Mouse (Mus musculus) forebrain, embryonic 11.5 days (tissue): ENCODE measurements at regions not wholly inside any gene's neighbourhood (a gene's known extent, or its start where the extent isn't known, plus 50 kb on each side); places are given as distances from the start of the nearest gene placed in this dataset.
A peak's percentile ranks its signal among the peaks of the same experiment; 100 is the strongest.

ENCODE experiments used
- ATAC-seq: fragments of 200-750 bp; cut with Nextera tagmentation; replicated peaks from 2 replicates; pipeline ENCODE4 v1.8.0; 2017; ENCODE audit warnings: moderate TSS enrichment; ENCODE audit not compliant: low FRiP score
- DNase-seq: peaks from one replicate; pipeline ENCODE4 v3.0.0-alpha.2; 2017; ENCODE audit warnings: low spot score
- H3K27ac ChIP-seq: fragments of 300-500 bp; sonication (generic); 2 replicates; pipeline ENCODE4 v1.5.1; 2014; ENCODE audit warnings: low read depth, low read length
- H3K27me3 ChIP-seq: fragments of 300-500 bp; sonication (generic); 2 replicates; pipeline ENCODE4 v1.6.1; 2014; ENCODE audit warnings: mild to moderate bottlenecking, low read length, mixed read lengths; ENCODE audit not compliant: control insufficient read depth, insufficient read depth
- H3K36me3 ChIP-seq: fragments of 300-500 bp; sonication (generic); 2 replicates; pipeline ENCODE4 v1.6.1; 2014; ENCODE audit warnings: mild to moderate bottlenecking, low read length, moderate library complexity, mixed read lengths; ENCODE audit not compliant: control insufficient read depth, insufficient read depth
- H3K4me1 ChIP-seq: fragments of 300-500 bp; sonication (generic); replicated peaks from 2 replicates; pipeline ENCODE4 v1.6.1; 2014; ENCODE audit warnings: low read length, mixed read lengths; ENCODE audit not compliant: control insufficient read depth, insufficient read depth
- H3K4me2 ChIP-seq: fragments of 300-500 bp; sonication (generic); 2 replicates; pipeline ENCODE4 v1.6.1; 2014; ENCODE audit warnings: low read depth, mild to moderate bottlenecking, low read length, moderate library complexity, mixed read lengths; ENCODE audit not compliant: severe bottlenecking
- H3K4me3 ChIP-seq: fragments of 300-500 bp; sonication (generic); 2 replicates; pipeline ENCODE4 v1.5.1; 2014; ENCODE audit warnings: low read depth, low read length
- H3K9ac ChIP-seq: fragments of 300-500 bp; sonication (generic); 2 replicates; pipeline ENCODE4 v1.6.1; 2014; ENCODE audit warnings: low read length
- H3K9me3 ChIP-seq: fragments of 300-500 bp; sonication (generic); 2 replicates; pipeline ENCODE4 v1.6.1; 2016; ENCODE audit warnings: low read length, mixed read lengths; ENCODE audit not compliant: control insufficient read depth
- WGBS: fragments of 180-500 bp; shearing (Covaris S2); extraction: QIAGEN DNeasy Blood & Tissue Kit; methylation state at CpG from one replicate; pipeline ENCODE4 v1.1.7; 2014; 5-methylcytosine and 5-hydroxymethylcytosine counted together

DNA sequence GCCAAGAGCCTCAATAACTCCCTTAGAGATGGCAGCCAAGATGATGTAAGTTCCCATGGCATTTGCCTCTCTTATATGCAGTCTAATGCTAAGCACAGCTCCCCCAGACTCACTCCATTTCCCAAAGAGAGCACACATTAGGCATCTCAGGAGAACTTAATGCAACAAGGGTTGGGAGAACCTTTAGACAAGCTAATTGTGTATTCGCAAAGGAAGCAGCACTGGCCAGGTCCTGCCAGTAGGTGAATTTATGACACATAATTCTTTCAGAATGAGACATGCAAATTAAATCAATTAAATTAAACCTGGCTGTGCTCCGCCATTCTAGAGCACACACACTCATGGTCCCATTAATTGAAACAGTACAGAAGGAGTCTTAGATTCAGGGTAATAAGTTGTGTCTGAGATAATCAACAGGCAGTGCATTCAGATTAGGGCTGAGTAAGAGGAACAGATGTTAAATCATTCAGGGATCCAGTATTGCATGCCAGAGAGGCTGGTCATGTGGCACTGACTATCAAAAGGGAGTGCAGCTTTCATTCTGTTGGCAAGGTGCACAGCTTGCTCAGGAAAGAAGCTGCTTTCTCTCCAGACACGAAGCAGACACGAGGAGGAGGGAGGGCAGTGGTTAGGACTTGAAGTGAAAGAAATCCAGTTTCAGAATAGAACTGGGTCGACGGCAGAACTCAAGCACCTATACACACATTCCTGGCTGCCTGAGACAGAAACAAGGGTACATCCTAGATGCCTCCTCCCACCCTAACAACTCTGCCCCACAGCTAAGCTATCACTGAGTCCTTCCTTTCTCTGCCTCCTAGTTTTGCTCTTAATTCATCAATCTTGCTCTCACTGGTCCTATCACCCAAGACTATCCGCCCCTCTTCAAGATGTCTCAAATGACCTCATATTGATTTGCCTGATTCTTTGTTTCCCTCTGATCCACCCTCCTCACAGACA lies 630.7 kb upstream of the Adamts9 start:
- DNase-seq, result no peak
- 79% methylated on average over 7 of the region's 7 CpGs for WGBS

DNA sequence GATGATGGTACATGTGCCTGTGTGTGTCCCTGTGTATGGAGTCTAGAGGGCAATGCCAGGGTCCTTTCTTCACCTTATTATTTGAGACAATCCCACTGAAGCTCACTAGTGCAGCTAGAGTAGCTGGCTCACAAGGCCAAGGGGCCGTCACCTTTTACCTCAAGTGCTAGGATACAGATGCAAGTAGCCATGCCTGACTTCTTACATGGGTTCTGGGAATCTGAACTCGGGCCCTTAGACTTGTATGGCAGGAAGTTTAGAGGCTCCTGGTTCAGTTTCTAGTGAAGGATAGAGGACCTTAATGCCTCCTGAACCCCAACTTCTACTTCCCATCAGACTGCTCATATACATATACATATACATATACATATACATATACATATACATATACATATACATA lies 626.6 kb upstream of the Adamts9 start:
- H3K9me3 ChIP-seq, result no peaks in the 10 kb centered on the region
- no peaks in the 10 kb centered on the region for H3K4me1 ChIP-seq
- no peaks in the 10 kb centered on the region for H3K36me3 ChIP-seq
- H3K9ac ChIP-seq, result no peak overlapping the region
- H3K4me3 ChIP-seq, result no peak overlapping the region
- 96% methylated on average over 2 of the region's 2 CpGs for WGBS
- ATAC-seq (no peak), DNase-seq (no peak)
- no peak overlapping the region for H3K4me2 ChIP-seq
- H3K27me3 ChIP-seq, result no peaks in the 10 kb centered on the region
- H3K27ac ChIP-seq, result no peak overlapping the region

More for the DNA sequence above, 630.7 kb upstream of the Adamts9 start:
- no peak for ATAC-seq
- H3K9me3 ChIP-seq, result no peaks in the 10 kb centered on the region
- H3K36me3 ChIP-seq, result no peaks in the 10 kb centered on the region
- H3K27ac ChIP-seq, result no peak overlapping the region
- no peaks in the 10 kb centered on the region for H3K27me3 ChIP-seq
- no peak overlapping the region for H3K4me3 ChIP-seq
- H3K4me1 ChIP-seq, result no peaks in the 10 kb centered on the region
- no peak overlapping the region for H3K9ac ChIP-seq
- no peak overlapping the region for H3K4me2 ChIP-seq

DNA sequence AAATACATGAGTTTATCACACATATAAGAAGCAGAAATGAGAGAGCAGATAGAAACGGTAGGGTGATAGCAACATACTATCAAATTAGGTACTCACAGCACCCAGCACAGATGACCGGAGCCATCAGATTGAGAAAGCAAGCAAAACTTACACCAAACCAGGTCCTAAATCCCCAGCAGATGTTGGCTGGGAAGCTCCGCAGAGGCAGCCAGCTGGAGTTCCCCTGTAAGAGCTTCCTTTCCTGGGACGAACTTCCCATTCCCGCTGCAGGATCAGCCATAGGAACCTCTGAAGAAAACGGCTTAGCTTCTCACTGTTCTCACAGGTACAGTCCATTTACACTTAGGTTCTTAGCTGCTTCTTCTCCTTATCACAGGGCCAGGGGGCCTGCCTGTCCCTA lies 625.9 kb upstream of the Adamts9 start:
- H3K4me2 ChIP-seq, result no peak overlapping the region
- ATAC-seq (no peak), DNase-seq (no peak)
- H3K36me3 ChIP-seq, result no peaks in the 10 kb centered on the region
- H3K27me3 ChIP-seq, result no peaks in the 10 kb centered on the region
- no peak overlapping the region for H3K9ac ChIP-seq
- no peak overlapping the region for H3K4me3 ChIP-seq
- 85% methylated on average over 6 of the region's 6 CpGs for WGBS
- no peaks in the 10 kb centered on the region for H3K9me3 ChIP-seq
- no peaks in the 10 kb centered on the region for H3K4me1 ChIP-seq
- no peak overlapping the region for H3K27ac ChIP-seq

- DNase-seq (no peak), ATAC-seq (no peak)
Measured at GRCm38 (mm10) chr6:93566661-93567060, 623.4 kb upstream of the Adamts9 start.

GRCm38 (mm10) chr6:93548311-93548710 lies 605.0 kb upstream of the Adamts9 start:
- no peaks in the 10 kb centered on the region; the same call in 1 of the 2 replicates for H3K4me1 ChIP-seq
- H3K27me3 ChIP-seq, result no peaks in the 10 kb centered on the region
- H3K9ac ChIP-seq, result no peak overlapping the region
- H3K4me2 ChIP-seq, result no peak overlapping the region
- no peaks in the 10 kb centered on the region for H3K9me3 ChIP-seq
- no peaks in the 10 kb centered on the region for H3K36me3 ChIP-seq
- ATAC-seq, result no peak
- WGBS, result 93% methylated on average over 2 of the region's 2 CpGs
- no peak overlapping the region for H3K27ac ChIP-seq
- no peak for DNase-seq
- no peak overlapping the region for H3K4me3 ChIP-seq

More at GRCm38 (mm10) chr6:93566661-93567060, 623.4 kb upstream of the Adamts9 start:
- Histone ChIP-seq H3K4me3 (no peak overlapping the region), H3K36me3 (no peaks in the 10 kb centered on the region), H3K27me3 (no peaks in the 10 kb centered on the region), H3K4me1 (no peaks in the 10 kb centered on the region), H3K9me3 (no peaks in the 10 kb centered on the region), H3K9ac (no peak overlapping the region), H3K27ac (no peak overlapping the region), H3K4me2 (no peak overlapping the region)
- WGBS, result 3% methylated on average over 2 of the region's 2 CpGs

- H3K36me3 ChIP-seq, result no peaks in the 10 kb centered on the region
- H3K9ac ChIP-seq, result no peak overlapping the region
- no peak for ATAC-seq
- H3K9me3 ChIP-seq, result no peaks in the 10 kb centered on the region
- no peak overlapping the region for H3K27ac ChIP-seq
- WGBS, result 26% methylated on average over 1 of the region's 1 CpGs
- no peak for DNase-seq
- no peaks in the 10 kb centered on the region; the same call in 1 of the 2 replicates for H3K4me1 ChIP-seq
- H3K4me3 ChIP-seq, result no peak overlapping the region
- H3K4me2 ChIP-seq, result no peak overlapping the region
- H3K27me3 ChIP-seq, result no peaks in the 10 kb centered on the region
Measured at GRCm38 (mm10) chr6:93544246-93544645, 601.0 kb upstream of the Adamts9 start.

GRCm38 (mm10) chr6:93543354-93544129 lies 600.2 kb upstream of the Adamts9 start:
- DNase-seq, result no peak
- Histone ChIP-seq H3K4me3 (no peak overlapping the region), H3K9ac (no peak overlapping the region), H3K27me3 (no peaks in the 10 kb centered on the region), H3K36me3 (no peaks in the 10 kb centered on the region), H3K9me3 (no peaks in the 10 kb centered on the region), H3K27ac (no peak overlapping the region), H3K4me1 (no peaks in the 10 kb centered on the region; the same call in 1 of the 2 replicates), H3K4me2 (peak overlapping the region; percentile 24; the same call in 1 of the 2 replicates)
- WGBS, result 32% methylated on average over 15 of the region's 15 CpGs
- no peak for ATAC-seq

- no peaks in the 10 kb centered on the region for H3K27me3 ChIP-seq
- no peak overlapping the region for H3K27ac ChIP-seq
- H3K36me3 ChIP-seq, result no peaks in the 10 kb centered on the region
- H3K4me1 ChIP-seq, result no peaks in the 10 kb centered on the region; the same call in 1 of the 2 replicates
- ATAC-seq (no peak), DNase-seq (no peak)
- 77% methylated on average over 1 of the region's 1 CpGs for WGBS
- no peak overlapping the region for H3K4me3 ChIP-seq
- no peak overlapping the region for H3K9ac ChIP-seq
- no peaks in the 10 kb centered on the region for H3K9me3 ChIP-seq
- H3K4me2 ChIP-seq, result no peak overlapping the region
Measured at GRCm38 (mm10) chr6:93539583-93539982, 596.3 kb upstream of the Adamts9 start.
